Mouse (Mus musculus) heart, postnatal 36 days (tissue): ENCODE results near the gene Prpf38b. TPM values are rescaled to one million over a fixed set of nuclear protein-coding genes. Genes with fewer than 3 reads are reported as not detected.
"Not testable (repeated sequence)": the region's sequence is repeated elsewhere in the genome, so short reads cannot be mapped to it uniquely, and the experiment has no call there.

ENCODE experiments used
- DNase-seq, 2 experiments: peaks; one replicate each; pipeline ENCODE4 v3.0.0; 2021 to 2022
- intact Hi-C: fragments of 180-260 bp; cut with DNase I; formaldehyde crosslinking; loops from one replicate; pipeline ENCODE4 v1.15.1; 2025
- total RNA-seq, 2 experiments: library from RNA; stranded (reverse); gene quantifications; 2 replicates each; pipeline ENCODE4 v1.2.3; 2021

Gene Prpf38b
- total RNA-seq, 2 experiments from 2014 or later: 18.4 to 19.1 TPM

- DNase-seq: no peak
- intact Hi-C loops: no loop called here
These were observed 8.6 kb downstream of the Prpf38b start for GRCm38 (mm10) chr3:108902934-108903333.

- DNase-seq: no peak
- intact Hi-C loops: no loop called here
These were observed 9.5 kb downstream of the Prpf38b start for GRCm38 (mm10) chr3:108902038-108902437.

- DNase-seq: no peak
These were observed 10.8 kb downstream of the Prpf38b start for GRCm38 (mm10) chr3:108900681-108901080.

GRCm38 (mm10) chr3:108900147-108900546 lies 11.4 kb downstream of the Prpf38b start:
- intact Hi-C loops: no loop called here
- DNase-seq: no peak

More at GRCm38 (mm10) chr3:108900681-108901080, 10.8 kb downstream of the Prpf38b start:
- intact Hi-C loops: no loop called here

GRCm38 (mm10) chr3:108898640-108899039 lies 12.9 kb downstream of the Prpf38b start:
- intact Hi-C loops: no loop called here

GRCm38 (mm10) chr3:108892914-108893313 lies 18.6 kb downstream of the Prpf38b start:
- intact Hi-C loops: no loop called here
- DNase-seq: no peak

More at GRCm38 (mm10) chr3:108898640-108899039, 12.9 kb downstream of the Prpf38b start:
- DNase-seq: no peak

- DNase-seq: no peak
- intact Hi-C loops: no loop called here
These were observed 19.4 kb downstream of the Prpf38b start for GRCm38 (mm10) chr3:108892080-108892479.

- intact Hi-C loops: no loop called here
- no peak for DNase-seq
These were observed 21.6 kb downstream of the Prpf38b start, which contains the start of gene Fndc7 for GRCm38 (mm10) chr3:108889908-108890307. Fndc7 (minus strand) TSS chr3:108890008.

- no peak for DNase-seq
- intact Hi-C loops: no loop called here
These were observed 23.9 kb downstream of the Prpf38b start for GRCm38 (mm10) chr3:108887618-108887975.

GRCm38 (mm10) chr3:108886934-108887617 lies 24.5 kb downstream of the Prpf38b start:
- intact Hi-C loops: no loop called here
- no peak for DNase-seq

GRCm38 (mm10) chr3:108885686-108886530 lies 25.6 kb downstream of the Prpf38b start:
- DNase-seq: peak in 1 of 2 experiments; percentile 30
- intact Hi-C loops: no loop called here

GRCm38 (mm10) chr3:108884706-108885289 lies 26.7 kb downstream of the Prpf38b start:
- no peak for DNase-seq
- intact Hi-C loops: no loop called here

- intact Hi-C loops: no loop called here
- DNase-seq: no peak
These were observed 28.5 kb downstream of the Prpf38b start for GRCm38 (mm10) chr3:108883067-108883466.

GRCm38 (mm10) chr3:108881873-108882272 lies 29.7 kb downstream of the Prpf38b start:
- DNase-seq, intact Hi-C loops: not testable (repeated sequence)

GRCm38 (mm10) chr3:108880544-108881507 lies 30.7 kb downstream of the Prpf38b start:
- DNase-seq: peak in 1 of 2 experiments; percentile 20
- intact Hi-C loops: no loop called here

GRCm38 (mm10) chr3:108879836-108880435 lies 31.6 kb downstream of the Prpf38b start:
- no peak for DNase-seq
- intact Hi-C loops: no loop called here

- intact Hi-C loops: no loop called here
- DNase-seq: no peak
These were observed 32.4 kb downstream of the Prpf38b start for GRCm38 (mm10) chr3:108879129-108879528.

GRCm38 (mm10) chr3:108870631-108871030 lies 40.9 kb downstream of the Prpf38b start:
- DNase-seq: no peak
- intact Hi-C loops: no loop called here

GRCm38 (mm10) chr3:108867449-108867848 lies 44.1 kb downstream of the Prpf38b start:
- intact Hi-C loops: no loop called here

GRCm38 (mm10) chr3:108865676-108866075 lies 45.9 kb downstream of the Prpf38b start:
- no peak for DNase-seq
- intact Hi-C loops: no loop called here

More at GRCm38 (mm10) chr3:108867449-108867848, 44.1 kb downstream of the Prpf38b start:
- no peak for DNase-seq
